Mouse (Mus musculus) embryonic facial prominence, embryonic 11.5 days (tissue): ENCODE results near the gene Ephb6. TPM values are rescaled to one million over a fixed set of nuclear protein-coding genes. Genes with fewer than 3 reads are reported as not detected.

ENCODE experiments used
- ATAC-seq: fragments of 200-750 bp; cut with Nextera tagmentation; replicated peaks from 2 replicates; pipeline ENCODE4 v1.8.0; 2017; ENCODE audit warnings: low read depth; ENCODE audit not compliant: insufficient number of reproducible peaks, low FRiP score, low TSS enrichment
- DNase-seq: peaks from one replicate; pipeline ENCODE4 v3.0.0-alpha.2; 2015; ENCODE audit warnings: low spot score
- H3K27ac ChIP-seq: fragments of 300-500 bp; sonication (generic); replicated peaks from 2 replicates; pipeline ENCODE4 v1.5.1; 2014; ENCODE audit warnings: mild to moderate bottlenecking, low read depth, low read length, control low read depth
- H3K27me3 ChIP-seq: fragments of 300-500 bp; sonication (generic); 2 replicates; pipeline ENCODE4 v1.6.1; 2014; ENCODE audit warnings: mild to moderate bottlenecking, low read length, moderate library complexity, mixed read lengths; ENCODE audit not compliant: control insufficient read depth, insufficient read depth
- H3K36me3 ChIP-seq: fragments of 300-500 bp; sonication (generic); replicated peaks from 2 replicates; pipeline ENCODE4 v1.6.1; 2014; ENCODE audit warnings: low read depth, mild to moderate bottlenecking, low read length, moderate library complexity, mixed read lengths; ENCODE audit not compliant: control insufficient read depth, insufficient read depth
- H3K4me1 ChIP-seq: fragments of 300-500 bp; sonication (generic); 2 replicates; pipeline ENCODE4 v1.6.1; 2014; ENCODE audit warnings: low read length, mixed read lengths; ENCODE audit not compliant: control insufficient read depth, insufficient read depth
- H3K4me2 ChIP-seq: fragments of 300-500 bp; sonication (generic); 2 replicates; pipeline ENCODE4 v1.6.1; 2014; ENCODE audit warnings: low read depth, mild to moderate bottlenecking, control low read depth, low read length, moderate library complexity
- H3K4me3 ChIP-seq: fragments of 300-500 bp; sonication (generic); 2 replicates; pipeline ENCODE4 v1.5.1; 2014; ENCODE audit warnings: low read depth, low read length, control low read depth
- H3K9ac ChIP-seq: fragments of 300-500 bp; sonication (generic); replicated peaks from 2 replicates; pipeline ENCODE4 v1.6.1; 2014; ENCODE audit warnings: mild to moderate bottlenecking, control low read depth, low read length
- H3K9me3 ChIP-seq: fragments of 300-500 bp; sonication (generic); replicated peaks from 2 replicates; pipeline ENCODE4 v1.6.1; 2016; ENCODE audit warnings: mild to moderate bottlenecking, low read length, inconsistent platforms, mixed read lengths; ENCODE audit not compliant: control insufficient read depth
- WGBS: fragments of 180-500 bp; shearing (Covaris S2); extraction: QIAGEN DNeasy Blood & Tissue Kit; methylation state at CpG from one replicate; pipeline ENCODE4 v1.1.7; 2014; 5-methylcytosine and 5-hydroxymethylcytosine counted together
- polyA plus RNA-seq: library from polyadenylated mRNA; unstranded; fragments of >200 nt; fragmentation: Nextera tagmentation; extraction: Ambion mirVana; gene quantifications from 2 replicates; pipeline ENCODE4 v1.2.1, GENCODE M21; 2014

The Ephb6 gene
- polyA plus RNA-seq, 1 experiment from 2014 or later: 11.7 TPM

DNA sequence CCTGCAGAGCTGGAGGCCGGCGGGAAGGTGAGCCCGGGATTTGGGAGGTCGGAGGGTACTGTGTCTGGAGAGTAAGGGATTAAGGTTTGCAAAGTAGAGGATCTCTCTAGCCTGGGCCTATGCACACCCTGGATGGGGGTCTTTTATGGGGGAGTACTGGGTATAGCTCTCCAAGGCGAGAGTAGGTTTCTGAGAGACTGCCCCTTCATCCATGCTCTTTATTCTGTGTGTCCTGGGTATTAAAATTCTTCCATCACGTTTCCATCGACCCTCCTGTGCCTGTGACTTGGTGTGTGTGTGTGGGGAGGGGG, 467 bp downstream of the Ephb6 start:
- peak overlapping the region; percentile 88 for H3K9ac ChIP-seq
- H3K4me3 ChIP-seq: peak overlapping the region; percentile 61
- H3K9me3 ChIP-seq: no peaks in the 10 kb centered on the region
- 0% methylated on average over 7 of the region's 7 CpGs for WGBS
- no peaks in the 10 kb centered on the region for H3K4me1 ChIP-seq
- no peak for DNase-seq
- H3K36me3 ChIP-seq: no peaks in the 10 kb centered on the region
- peak; percentile 47 for ATAC-seq
- 0 out of 2 replicates have a peak overlapping the region, but pooled peaks have one; percentile 91 for H3K27ac ChIP-seq
- peak overlapping the region; percentile 87 for H3K4me2 ChIP-seq
- H3K27me3 ChIP-seq: no peaks in the 10 kb centered on the region

DNA sequence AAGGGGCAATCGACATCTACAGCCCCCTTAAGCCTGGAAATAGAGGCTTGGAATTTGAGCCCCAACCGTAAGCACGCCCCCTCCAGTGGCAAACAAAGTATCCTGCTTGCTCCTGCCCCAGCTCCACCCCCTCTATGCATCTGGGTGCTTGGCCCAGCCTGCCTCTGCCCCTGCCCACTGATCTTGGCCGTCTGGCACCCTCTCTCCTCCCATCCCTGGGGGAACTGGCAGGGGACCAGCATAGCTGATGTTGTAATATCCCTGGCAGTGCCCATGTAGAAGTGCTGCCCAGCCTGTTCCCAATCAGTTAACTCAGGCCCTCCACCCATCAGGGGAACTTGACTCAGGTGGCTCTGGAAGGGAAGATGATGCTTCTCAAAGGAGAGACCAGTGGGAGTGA, 932 bp downstream of the Ephb6 start:
- no peak for ATAC-seq
- H3K4me2 ChIP-seq: peak overlapping the region; percentile 87
- DNase-seq: no peak
- H3K4me3 ChIP-seq: peak overlapping the region; percentile 61
- no peaks in the 10 kb centered on the region for H3K36me3 ChIP-seq
- H3K27ac ChIP-seq: no peak overlapping the region
- H3K9ac ChIP-seq: peak overlapping the region; percentile 88
- no peaks in the 10 kb centered on the region for H3K9me3 ChIP-seq
- 7% methylated on average over 4 of the region's 4 CpGs for WGBS
- no peaks in the 10 kb centered on the region for H3K27me3 ChIP-seq
- H3K4me1 ChIP-seq: no peaks in the 10 kb centered on the region

DNA sequence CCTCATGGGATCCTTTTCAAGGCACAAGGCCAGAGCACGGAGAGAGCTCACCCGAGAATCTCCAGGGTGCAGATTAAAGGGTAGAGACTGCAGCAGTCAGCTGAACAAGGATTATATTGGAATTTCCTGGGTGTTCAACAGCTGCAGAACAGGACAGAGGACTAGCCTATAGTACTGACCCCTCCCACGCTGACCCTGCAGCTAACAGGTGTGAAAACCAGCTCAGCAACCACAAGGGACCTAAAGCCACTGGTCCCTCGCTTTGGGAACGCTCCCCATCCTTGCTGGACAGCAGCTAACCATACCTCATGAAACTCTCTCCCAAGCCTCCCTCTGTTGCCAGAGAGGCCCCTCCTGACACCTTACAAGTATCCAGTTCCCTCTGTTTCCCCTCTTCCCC, 2.4 kb downstream of the Ephb6 start:
- DNase-seq (no peak), ATAC-seq (no peak)
- Histone ChIP-seq H3K27me3 (no peaks in the 10 kb centered on the region), H3K36me3 (no peaks in the 10 kb centered on the region), H3K4me1 (no peaks in the 10 kb centered on the region), H3K9me3 (no peaks in the 10 kb centered on the region), H3K9ac (no peak overlapping the region), H3K4me3 (no peak overlapping the region), H3K27ac (no peak overlapping the region), H3K4me2 (no peak overlapping the region)
- 60% methylated on average over 5 of the region's 5 CpGs for WGBS

DNA sequence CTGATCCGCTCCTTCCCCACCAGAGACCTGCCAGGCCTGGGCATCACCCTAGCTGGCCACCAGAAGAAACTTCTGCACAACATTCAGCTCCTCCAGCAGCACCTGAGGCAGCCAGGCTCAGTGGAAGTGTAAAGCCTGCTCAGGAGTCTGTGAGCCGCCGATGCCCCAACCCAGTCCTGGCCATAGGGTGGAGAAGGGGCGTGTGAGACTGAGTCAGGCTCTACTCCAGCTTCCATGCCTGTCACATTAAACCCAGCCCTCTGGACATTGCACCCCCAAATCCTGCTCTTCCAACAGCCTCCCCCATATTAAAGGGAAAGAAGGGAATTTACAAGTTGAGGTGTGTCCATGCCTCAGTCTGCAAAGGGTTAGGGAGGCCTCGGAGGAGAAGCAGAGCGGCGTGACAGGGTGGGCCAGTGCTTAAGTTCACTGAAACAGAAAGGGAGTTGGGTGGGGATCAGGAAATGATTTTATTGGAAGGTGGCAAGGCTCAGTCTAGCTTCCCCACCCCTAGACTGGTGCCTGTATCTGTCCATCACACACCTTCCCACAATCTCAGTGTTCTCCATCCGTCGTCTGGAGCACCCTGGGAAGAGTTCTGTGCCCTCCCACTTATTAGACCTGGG, 15.0 kb downstream of the Ephb6 start:
- Histone ChIP-seq H3K4me3 (no peak overlapping the region), H3K27me3 (no peaks in the 10 kb centered on the region), H3K4me1 (no peaks in the 10 kb centered on the region), H3K9ac (no peak overlapping the region), H3K27ac (no peak overlapping the region), H3K36me3 (no peaks in the 10 kb centered on the region), H3K4me2 (no peak overlapping the region), H3K9me3 (no peaks in the 10 kb centered on the region)
- no peak for ATAC-seq
- whole genome bisulfite sequencing: 92% methylated on average over 9 of the region's 9 CpGs
- no peak for DNase-seq

GRCm38 (mm10) chr6:41621241-41621990, 16.1 kb downstream of the Ephb6 start:
- Histone ChIP-seq H3K36me3 (no peaks in the 10 kb centered on the region), H3K9ac (no peak overlapping the region), H3K27me3 (no peaks in the 10 kb centered on the region), H3K4me1 (no peaks in the 10 kb centered on the region), H3K9me3 (no peaks in the 10 kb centered on the region), H3K27ac (no peak overlapping the region), H3K4me3 (no peak overlapping the region), H3K4me2 (no peak overlapping the region)
- ATAC-seq (no peak), DNase-seq (no peak)
- WGBS: 88% methylated on average over 12 of the region's 12 CpGs

- no peaks in the 10 kb centered on the region for H3K9me3 ChIP-seq
- peak; percentile 54; the same call in 1 of the 2 replicates for ATAC-seq
- H3K4me2 ChIP-seq: no peak overlapping the region
- no peak overlapping the region for H3K9ac ChIP-seq
- no peak overlapping the region for H3K27ac ChIP-seq
- H3K4me1 ChIP-seq: no peaks in the 10 kb centered on the region
- 69% methylated on average over 9 of the region's 9 CpGs for WGBS
- H3K4me3 ChIP-seq: no peak overlapping the region
- no peaks in the 10 kb centered on the region for H3K36me3 ChIP-seq
- DNase-seq: peak; percentile 11
- H3K27me3 ChIP-seq: no peaks in the 10 kb centered on the region
Observed at GRCm38 (mm10) chr6:41622661-41623060, 17.4 kb downstream of the Ephb6 start.

GRCm38 (mm10) chr6:41628180-41628579, 22.9 kb downstream of the Ephb6 start:
- DNase-seq (no peak), ATAC-seq (no peak)
- Histone ChIP-seq H3K4me2 (no peak overlapping the region), H3K27ac (no peak overlapping the region), H3K9ac (no peak overlapping the region), H3K9me3 (no peaks in the 10 kb centered on the region), H3K36me3 (no peaks in the 10 kb centered on the region), H3K27me3 (no peaks in the 10 kb centered on the region), H3K4me3 (no peak overlapping the region), H3K4me1 (no peaks in the 10 kb centered on the region)
- 81% methylated on average over 1 of the region's 1 CpGs for WGBS

- Histone ChIP-seq H3K27ac (no peak overlapping the region), H3K4me1 (no peaks in the 10 kb centered on the region), H3K27me3 (no peaks in the 10 kb centered on the region), H3K4me3 (no peak overlapping the region), H3K36me3 (no peaks in the 10 kb centered on the region), H3K9me3 (no peaks in the 10 kb centered on the region), H3K9ac (no peak overlapping the region), H3K4me2 (no peak overlapping the region)
- DNase-seq (no peak), ATAC-seq (no peak)
- 76% methylated on average over 2 of the region's 2 CpGs for WGBS
Observed at GRCm38 (mm10) chr6:41630791-41631190, 25.5 kb downstream of the Ephb6 start.
